Mouse (Mus musculus) heart, postnatal 0 days (tissue): Measurements from ENCODE around the gene Fstl1.

Experiments
- CTCF ChIP-seq: IDR thresholded peaks from 2 replicates; pipeline ENCODE4 v1.5.1; 2016; ENCODE audit warnings: antibody characterized with exemption, control low read depth, low read depth
- EP300 ChIP-seq: IDR thresholded peaks from 2 replicates; pipeline ENCODE4 v1.6.1; 2016; ENCODE audit warnings: antibody characterized with exemption, low read depth

- no peak for TF ChIP-seq CTCF
- no peak for TF ChIP-seq EP300
These were observed 54.4 kb downstream of the Fstl1 start for GRCm38 (mm10) chr16:37831041-37831440.
